Mouse (Mus musculus) CH12.LX (cell line): ENCODE data around the gene Cfap74. TPM values are rescaled to one million over a fixed set of nuclear protein-coding genes. Genes with fewer than 3 reads are reported as not detected.
A peak's percentile ranks its signal among the peaks of the same experiment; 100 is the strongest.

Source experiments
- DNase-seq: peaks from one replicate; pipeline ENCODE4 v3.0.0-alpha.2; 2013; ENCODE audit errors: extremely low read depth
- H3K27ac ChIP-seq: 2 replicates; pipeline ENCODE4 v1.5.1; 2012; ENCODE audit warnings: low read depth, mild to moderate bottlenecking, control low read depth, moderate library complexity; ENCODE audit not compliant: insufficient read depth
- H3K27me3 ChIP-seq: replicated peaks from 2 replicates; pipeline ENCODE3; 2012; ENCODE audit warnings: inconsistent platforms
- H3K36me3 ChIP-seq, 2 experiments: replicated peaks in 1 of 2; 2 replicates each; pipeline versions ENCODE3 to v1.6.1; 2012; ENCODE audit warnings: inconsistent platforms in 1 of 2, low read length in 1 of 2, mild to moderate bottlenecking in 1 of 2, mixed read lengths in 1 of 2, moderate library complexity in 1 of 2; ENCODE audit not compliant: control insufficient read depth in 1 of 2, insufficient read depth in 1 of 2
- H3K4me1 ChIP-seq, 2 experiments: 2 replicates each; pipeline ENCODE4 v1.6.1; 2012; ENCODE audit warnings: inconsistent platforms in 1 of 2, moderate library complexity in 1 of 2; ENCODE audit not compliant: insufficient read depth in 2 of 2, control insufficient read depth in 1 of 2
- H3K4me2 ChIP-seq: 2 replicates; pipeline ENCODE4 v1.6.1; 2012; ENCODE audit warnings: low read depth, mild to moderate bottlenecking, control low read depth; ENCODE audit not compliant: poor library complexity, insufficient read depth, severe bottlenecking
- H3K4me3 ChIP-seq, 3 experiments: fragments of 150-350 bp in 1 of 3; sonication (generic) in 1 of 3; replicated peaks in 1 of 3; 2 replicates each; pipeline versions ENCODE3 to v1.5.1; 2011 to 2012; ENCODE audit warnings: low read depth in 2 of 3, low read length in 2 of 3, mild to moderate bottlenecking in 2 of 3, moderate library complexity in 2 of 3, control low read depth in 1 of 3, improper control_type of control experiment in 1 of 3, inconsistent platforms in 1 of 3, mixed read lengths in 1 of 3; ENCODE audit not compliant: poor library complexity in 1 of 3
- H3K79me2 ChIP-seq: replicated peaks from 2 replicates; pipeline ENCODE4 v1.6.1; 2012; ENCODE audit warnings: mild to moderate bottlenecking, moderate library complexity; ENCODE audit not compliant: control insufficient read depth, poor library complexity, insufficient read depth, severe bottlenecking; ENCODE audit errors: extremely low read depth
- H3K9ac ChIP-seq: 2 replicates; pipeline ENCODE4 v1.6.1; 2012; ENCODE audit warnings: low read depth, mild to moderate bottlenecking, control low read depth, moderate library complexity; ENCODE audit not compliant: insufficient read depth
- H3K9me3 ChIP-seq: replicated peaks from 2 replicates; pipeline ENCODE3; 2012; ENCODE audit warnings: low read length, inconsistent platforms, mixed read lengths
- CHD2 ChIP-seq: IDR thresholded peaks from 2 replicates; pipeline ENCODE4 v1.6.1; 2011; ENCODE audit warnings: low read length, improper control_type of control experiment
- ELF1 ChIP-seq: IDR thresholded peaks from 2 replicates; pipeline ENCODE4 v1.6.1; 2014; ENCODE audit warnings: low read depth, mild to moderate bottlenecking, inconsistent platforms, low read length, improper control_type of control experiment
- EP300 ChIP-seq: IDR thresholded peaks from 2 replicates; pipeline ENCODE4 v1.6.1; 2011; ENCODE audit warnings: low read length, improper control_type of control experiment
- IRF4 ChIP-seq: IDR thresholded peaks from 2 replicates; pipeline ENCODE4 v1.6.1; 2014; ENCODE audit warnings: low read depth, mild to moderate bottlenecking, inconsistent platforms, low read length, improper control_type of control experiment
- JUN ChIP-seq: IDR thresholded peaks from 2 replicates; pipeline ENCODE4 v1.6.1; 2011; ENCODE audit warnings: low read depth, mild to moderate bottlenecking, low read length, improper control_type of control experiment, moderate library complexity; ENCODE audit not compliant: insufficient read depth
- KAT2A ChIP-seq: IDR thresholded peaks from 2 replicates; pipeline ENCODE4 v1.6.1; 2012; ENCODE audit warnings: low read length, improper control_type of control experiment, inconsistent platforms; ENCODE audit not compliant: insufficient replicate concordance
- MEF2A ChIP-seq: IDR thresholded peaks from 2 replicates; pipeline ENCODE4 v1.6.1; 2014; ENCODE audit warnings: low read depth, mild to moderate bottlenecking, inconsistent platforms, low read length, improper control_type of control experiment, borderline replicate concordance
- NELFE ChIP-seq: IDR thresholded peaks from 2 replicates; pipeline ENCODE4 v1.6.1; 2011; ENCODE audit warnings: low read depth, low read length, improper control_type of control experiment
- NRF1 ChIP-seq: IDR thresholded peaks from 2 replicates; pipeline ENCODE4 v1.6.1; 2014; ENCODE audit warnings: low read depth, mild to moderate bottlenecking, inconsistent platforms, low read length, improper control_type of control experiment, moderate library complexity
- SMC3 ChIP-seq: IDR thresholded peaks from 2 replicates; pipeline ENCODE4 v1.6.1; 2011; ENCODE audit warnings: low read depth, low read length, improper control_type of control experiment
- TBP ChIP-seq: conservative IDR thresholded peaks from 2 replicates; pipeline ENCODE4 v1.6.1; 2011; ENCODE audit warnings: low read depth, low read length, improper control_type of control experiment
- TCF12 ChIP-seq: IDR thresholded peaks from 2 replicates; pipeline ENCODE4 v1.6.1; 2014; ENCODE audit warnings: low read depth, mild to moderate bottlenecking, inconsistent platforms, low read length, improper control_type of control experiment
- USF2 ChIP-seq: conservative IDR thresholded peaks from 2 replicates; pipeline ENCODE4 v1.6.1; 2011; ENCODE audit warnings: low read depth, low read length, improper control_type of control experiment
- dilution Hi-C: fragments of 300-500 bp; cut with MboI; formaldehyde crosslinking; loops from 2 replicates; pipeline ENCODE4 v1.14.3; 2020; ENCODE audit warnings: low sequenced_read_pairs; ENCODE audit not compliant: extremely low pct_unique_long_range_greater_than_20kb, extremely low pct_ligation_motif_present
- in situ Hi-C: fragments of 300-500 bp; cut with MboI; formaldehyde crosslinking; loops from 3 replicates; pipeline ENCODE4 v1.14.3; 2019; ENCODE audit warnings: low sequenced_read_pairs, low pct_ligation_motif_present, low pct_unique_long_range_greater_than_20kb, mixed read lengths
- polyA plus RNA-seq: library from polyadenylated mRNA; unstranded; fragments of >175 nt; gene quantifications from 2 replicates; pipeline ENCODE4 v1.2.1, GENCODE M21; 2012; ENCODE audit warnings: low read depth; ENCODE audit not compliant: insufficient read length
- total RNA-seq, 2 experiments: library from RNA; depleted of rRNA; stranded (reverse); fragments of 300-350 nt in 1 of 2; fragments of >200 nt in 1 of 2; gene quantifications; 2 replicates each; pipeline ENCODE4 v1.2.3; 2012 to 2014

Cfap74 gene
- total and polyA plus RNA-seq, 3 experiments: 4.7 to 8.5 (median 5.2) TPM

- TF ChIP-seq ELF1: no peak
Observed at GRCm38 (mm10) chr4:155426272-155426671, 17.3 kb downstream of the Cfap74 start (continued).

- TF ChIP-seq MEF2A (peak; percentile 51; the same call in 1 of the 2 replicates), USF2 (no peak), EP300 (peak; percentile 56)
- Histone ChIP-seq H3K27ac (peak overlapping the region; percentile 67), H3K9me3 (peaks cover 5% of the 10 kb centered on the region), H3K79me2 (no peaks in the 10 kb centered on the region), H3K9ac (peak overlapping the region; percentile 10; the same call in 1 of the 2 replicates), H3K27me3 (no peaks in the 10 kb centered on the region), H3K4me1 (peaks cover 31 to 63% of the 10 kb centered on the region in 2 experiments), H3K4me3 (no peak overlapping the region), H3K4me2 (no peak overlapping the region), H3K36me3 (peaks cover 5 to 28% of the 10 kb centered on the region in 2 experiments)
- in situ Hi-C loops: loop anchor here (5.0 kb wide), 1 partner anchor 34 kb away; no protein-coding TSS in a partner anchor
- dilution Hi-C loops: no loop called here
- no peak for DNase-seq
Observed at GRCm38 (mm10) chr4:155428442-155428841, 19.5 kb downstream of the Cfap74 start.

GRCm38 (mm10) chr4:155429202-155429601 lies 20.2 kb downstream of the Cfap74 start:
- H3K27ac ChIP-seq: peak overlapping the region; percentile 67; the same call in 1 of the 2 replicates
- H3K9me3 ChIP-seq: peaks cover 5% of the 10 kb centered on the region
- H3K4me2 ChIP-seq: 0 out of 2 replicates have a peak overlapping the region, but pooled peaks have one; percentile 5
- no peak for DNase-seq
- dilution Hi-C loops: no loop called here
- peak; percentile 11; the same call in 1 of the 2 replicates for TF ChIP-seq JUN
- peak; percentile 70 for TF ChIP-seq NRF1
- no peak for TF ChIP-seq SMC3
- TF ChIP-seq NELFE: no peak
- TF ChIP-seq MEF2A: peak; percentile 60
- 0 out of 2 replicates have a peak, but pooled peaks have one; percentile 8 for TF ChIP-seq ELF1
- TF ChIP-seq IRF4: peak; percentile 39
- peak; percentile 74 for TF ChIP-seq EP300
- TF ChIP-seq TCF12: peak; percentile 94
- no peak; the same call in 1 of the 2 replicates for TF ChIP-seq CHD2
- TF ChIP-seq TBP: 0 out of 2 replicates have a peak, but pooled peaks have one; percentile 21
- TF ChIP-seq KAT2A: no peak
- TF ChIP-seq, all 38 proteins: peak for 8
- Histone ChIP-seq H3K36me3 (peaks cover 1 to 26% of the 10 kb centered on the region in 2 experiments), H3K9ac (no peak overlapping the region; the same call in 1 of the 2 replicates), H3K79me2 (no peaks in the 10 kb centered on the region), H3K27me3 (no peaks in the 10 kb centered on the region), H3K4me3 (no peak overlapping the region), H3K4me1 (peaks cover 31 to 60% of the 10 kb centered on the region in 2 experiments)
- in situ Hi-C loops: loop anchor here (5.0 kb wide), 1 partner anchor 33 kb away; no protein-coding TSS in a partner anchor
